8 mouse cellular contexts compared by ENCODE assay signal in genomic region chr17:3498086-3498485, GRCm38 (mm10). TPM values are rescaled to one million over a fixed set of nuclear protein-coding genes. Genes with fewer than 3 reads are reported as not detected.
DNase-seq lines count a peak whose midpoint lies in the region; ATAC-seq and TF ChIP-seq lines count a peak whose summit lies in the region.

No protein-coding gene starts in this region.

- WGBS in heart, postnatal 0 days = 23% methylated on average over 3 of the region's 3 CpGs
- 32% methylated on average over 3 of the region's 3 CpGs for WGBS in heart, embryonic 11.5 days (ENCODE audit: insufficient replicate concordance)
- WGBS in liver, embryonic 11.5 days = 24% methylated on average over 3 of the region's 3 CpGs

- no peak overlapping the region for H3K9ac ChIP-seq in heart, postnatal 0 days (replicated peaks; ENCODE audit: low read depth, low read length)
- H3K9ac ChIP-seq in heart, embryonic 11.5 days (ENCODE audit: low read depth, low read length) = no peak overlapping the region
- H3K9ac ChIP-seq in liver, embryonic 11.5 days (ENCODE audit: low read depth, low read length) = no peak overlapping the region

- DNase-seq in heart, postnatal 0 days (ENCODE audit: low spot score) = no peak
- peak; percentile 67 to 71 for DNase-seq in right cerebral cortex, postnatal 10 days (ENCODE audit: low spot score in 2 of 2)
- DNase-seq in right cerebral cortex, postnatal 36 days (ENCODE audit: low spot score in 2 of 2) = no peak
- peak; percentile 51 for DNase-seq in brain, embryonic 14.5 days (ENCODE audit: low read depth)
- DNase-seq in liver, embryonic 11.5 days (ENCODE audit: low spot score) = peak; percentile 34
- peak; percentile 47 for DNase-seq in thymus, postnatal 25 days
- no peak for DNase-seq in cerebellum, adult 11 months

- H3K27ac ChIP-seq in heart, postnatal 0 days (ENCODE audit: low read depth) = no peak overlapping the region
- no peak overlapping the region for H3K27ac ChIP-seq in heart, embryonic 11.5 days (ENCODE audit: low read depth, low read length)
- H3K27ac ChIP-seq in liver, embryonic 11.5 days (ENCODE audit: low read depth, low read length) = no peak overlapping the region

- TF ChIP-seq CTCF in heart, postnatal 0 days (IDR thresholded peaks at IDR 0.05; ENCODE audit: low read depth) = peak; percentile 43
- TF ChIP-seq CTCF in brain, embryonic 14.5 days (IDR thresholded peaks at IDR 0.05; ENCODE audit: borderline replicate concordance, extremely low read depth, insufficient read depth, insufficient read length) = peak; percentile 53; the same call in 1 of the 2 replicates

- H3K9me3 ChIP-seq in heart, postnatal 0 days (replicated peaks; ENCODE audit: control insufficient read depth, low read length) = no peaks in the 10 kb centered on the region
- no peaks in the 10 kb centered on the region for H3K9me3 ChIP-seq in heart, embryonic 11.5 days (replicated peaks; ENCODE audit: control insufficient read depth, low read length)
- H3K9me3 ChIP-seq in liver, embryonic 11.5 days (ENCODE audit: control insufficient read depth, low read length) = no peaks in the 10 kb centered on the region

- H3K4me2 ChIP-seq in heart, postnatal 0 days (ENCODE audit: low read depth, low read length) = no peak overlapping the region
- no peak overlapping the region for H3K4me2 ChIP-seq in heart, embryonic 11.5 days
- H3K4me2 ChIP-seq in liver, embryonic 11.5 days = no peak overlapping the region

- no peaks in the 10 kb centered on the region for H3K36me3 ChIP-seq in heart, postnatal 0 days (replicated peaks; ENCODE audit: control insufficient read depth, insufficient read depth, low read length)
- no peaks in the 10 kb centered on the region for H3K36me3 ChIP-seq in heart, embryonic 11.5 days (ENCODE audit: control insufficient read depth, insufficient read depth, low read length)
- no peaks in the 10 kb centered on the region for H3K36me3 ChIP-seq in liver, embryonic 11.5 days (ENCODE audit: control insufficient read depth, insufficient read depth, low read length)

- H3K27me3 ChIP-seq in heart, postnatal 0 days (ENCODE audit: control insufficient read depth, insufficient read depth, low read length) = no peaks in the 10 kb centered on the region
- no peaks in the 10 kb centered on the region for H3K27me3 ChIP-seq in heart, embryonic 11.5 days (ENCODE audit: control insufficient read depth, insufficient read depth, low read length)
- no peaks in the 10 kb centered on the region for H3K27me3 ChIP-seq in liver, embryonic 11.5 days (replicated peaks; ENCODE audit: control insufficient read depth, insufficient read depth, low read length)

- ATAC-seq in heart, postnatal 0 days (ENCODE audit: insufficient read depth, low read depth) = no peak
- ATAC-seq in heart, embryonic 11.5 days (replicated peaks; ENCODE audit: insufficient number of reproducible peaks, low FRiP score, low TSS enrichment) = no peak
- ATAC-seq in liver, embryonic 11.5 days (replicated peaks; ENCODE audit: low FRiP score) = 0 out of 2 replicates have a peak, but pooled peaks have one; percentile 26

- no peak for TF ChIP-seq EP300 in heart, postnatal 0 days (IDR thresholded peaks at IDR 0.05; ENCODE audit: low read depth)

- H3K4me3 ChIP-seq in heart, postnatal 0 days (ENCODE audit: low read depth, low read length) = no peak overlapping the region
- no peak overlapping the region for H3K4me3 ChIP-seq in heart, embryonic 11.5 days (ENCODE audit: low read depth, low read length)
- H3K4me3 ChIP-seq in liver, embryonic 11.5 days (ENCODE audit: low read depth, low read length) = no peak overlapping the region

- TF ChIP-seq POLR2A in brain, embryonic 14.5 days (IDR thresholded peaks at IDR 0.05; ENCODE audit: borderline replicate concordance, extremely low read depth, insufficient read depth, insufficient read length, poor library complexity, severe bottlenecking) = no peak

- H3K4me1 ChIP-seq in heart, postnatal 0 days (ENCODE audit: control insufficient read depth, insufficient read depth) = no peaks in the 10 kb centered on the region
- no peaks in the 10 kb centered on the region for H3K4me1 ChIP-seq in heart, embryonic 11.5 days (ENCODE audit: control insufficient read depth, insufficient read depth, low read length)
- no peaks in the 10 kb centered on the region for H3K4me1 ChIP-seq in liver, embryonic 11.5 days (replicated peaks; ENCODE audit: control insufficient read depth, insufficient read depth, low read length)

RNA-seq across cellular contexts. Expression of gene Cldn20, which starts 34.3 kb away (rescaled TPM):
- total RNA-seq in heart, postnatal 0 days (2014; rRNA removed; ENCODE audit: low replicate concordance) = not detected in 2 replicates
- not detected in 2 replicates for polyA plus RNA-seq in heart, postnatal 0 days (2015; fragmentation: Nextera tagmentation; extraction: Ambion mirVana)
- not detected in 2 replicates for polyA plus RNA-seq in heart, embryonic 11.5 days (2014; fragmentation: Nextera tagmentation; extraction: Ambion mirVana)
- polyA plus RNA-seq in brain, embryonic 14.5 days (2012; rRNA removed) = 0.57 and 1.8 TPM in 2 replicates
- not detected in 2 replicates for polyA plus RNA-seq in liver, embryonic 11.5 days (2014; fragmentation: Nextera tagmentation; extraction: Ambion mirVana)

RNA-seq across cellular contexts. Expression of gene Tfb1m, which starts 59.5 kb away (rescaled TPM):
- 3.5 and 13.0 TPM in 2 replicates for total RNA-seq in heart, postnatal 0 days (2014; rRNA removed; ENCODE audit: low replicate concordance)
- polyA plus RNA-seq in heart, postnatal 0 days (2015; fragmentation: Nextera tagmentation; extraction: Ambion mirVana) = 9.4 and 12.8 TPM in 2 replicates
- polyA plus RNA-seq in heart, embryonic 11.5 days (2014; fragmentation: Nextera tagmentation; extraction: Ambion mirVana) = 20.8 and 21.0 TPM in 2 replicates
- 9.5 and 12.6 TPM in 2 replicates for polyA plus RNA-seq in brain, embryonic 14.5 days (2012; rRNA removed)
- 18.3 and 20.3 TPM in 2 replicates for polyA plus RNA-seq in liver, embryonic 11.5 days (2014; fragmentation: Nextera tagmentation; extraction: Ambion mirVana)

Comparison
In these comparisons a context has a peak if more than half of its experiments do, and no peak if none do; other contexts are left out.
1. DNase-seq: peak in right cerebral cortex, postnatal 10 days (2 of 2), brain, embryonic 14.5 days (single experiment), liver, embryonic 11.5 days (single experiment) and thymus, postnatal 25 days (single experiment); none in heart, postnatal 0 days (single experiment), right cerebral cortex, postnatal 36 days (0 of 2) and cerebellum, adult 11 months (single experiment).